Mouse (Mus musculus) E14TG2a.4 (cell line): ENCODE data around the gene Myo1h.

Experiments used
- CTCF ChIP-seq: conservative IDR thresholded peaks from 2 replicates; pipeline ENCODE4 v1.5.1; 2014; ENCODE audit warnings: low read length
- NANOG ChIP-seq: IDR thresholded peaks from 2 replicates; pipeline ENCODE4 v1.6.1; 2014; ENCODE audit warnings: borderline replicate concordance, low read length, mixed read lengths

GRCm38 (mm10) chr5:114356250-114356935 is 67.4 kb downstream of the Myo1h start:
- TF ChIP-seq CTCF = peak; percentile 72
- no peak for TF ChIP-seq NANOG
